Mouse (Mus musculus) R1 (cell line): ENCODE measurements around the gene Zfp692.
"Not testable (repeated sequence)": the region's sequence is repeated elsewhere in the genome, so short reads cannot be mapped to it uniquely, and the experiment has no call there.

Experiments
- DNase-seq: peaks from one replicate; pipeline ENCODE4 v3.0.0-alpha.2; 2018; ENCODE audit warnings: low read depth, low spot score

Zfp692 gene

DNA sequence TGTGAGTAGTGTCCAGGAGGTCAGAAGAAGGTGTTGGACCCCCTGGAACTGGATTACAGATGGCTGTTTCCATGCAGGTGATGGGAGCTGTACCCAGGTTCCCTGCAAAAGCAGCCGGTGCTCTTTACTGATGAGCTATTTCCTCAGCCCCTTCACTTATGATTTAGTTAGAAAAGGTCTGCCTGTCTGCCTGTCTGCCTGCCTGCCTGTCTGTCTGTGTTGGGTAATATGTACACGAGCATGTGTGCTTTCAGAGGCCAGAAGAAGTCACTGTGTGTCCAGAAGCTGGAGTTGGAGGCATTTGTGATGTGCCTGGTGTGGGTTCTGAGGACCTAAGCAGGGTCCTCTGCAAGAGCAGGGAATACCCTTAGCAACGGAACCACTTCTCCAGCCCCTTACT lies 46.8 kb downstream of the Zfp692 start:
- no peak for DNase-seq

DNA sequence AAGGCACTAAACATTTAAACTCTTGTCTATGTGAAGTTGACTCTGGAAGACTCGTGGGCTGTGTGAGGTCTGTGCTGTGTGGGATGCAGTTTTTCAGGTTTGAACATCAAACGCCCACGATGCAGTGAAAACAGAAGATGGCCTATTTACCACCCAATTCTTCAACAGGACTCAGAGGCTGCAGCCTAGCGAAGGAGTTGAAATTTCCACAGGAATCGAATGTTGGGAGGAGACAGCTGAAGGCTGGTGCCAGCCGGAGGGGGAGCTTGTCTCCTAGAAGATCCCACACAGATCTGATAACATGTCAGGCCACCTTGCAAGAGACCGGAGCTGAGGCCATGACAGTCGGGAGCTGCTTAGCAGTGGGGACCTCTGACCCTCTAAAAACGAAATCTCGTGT lies 47.6 kb downstream of the Zfp692 start:
- DNase-seq, result no peak

DNA sequence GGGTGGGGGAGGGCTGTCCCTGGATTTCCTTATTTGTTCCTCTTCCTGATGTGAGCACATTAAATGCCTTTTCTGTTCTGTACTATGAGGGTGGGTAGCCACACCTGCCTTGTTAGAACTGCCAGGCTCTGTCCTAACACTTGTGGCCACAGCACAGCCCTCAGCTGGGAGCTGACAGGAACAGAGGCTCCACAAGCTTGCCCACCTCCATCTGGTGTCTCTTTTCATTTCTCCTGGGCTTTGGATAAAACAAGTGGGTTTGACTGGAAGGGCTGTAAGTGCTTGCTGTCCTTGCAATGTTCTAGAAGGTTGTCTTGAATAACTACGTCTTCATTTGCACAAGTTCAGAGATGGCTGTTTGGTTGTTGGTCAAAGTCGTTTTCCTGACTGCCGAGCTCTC lies 48.1 kb downstream of the Zfp692 start:
- DNase-seq, result no peak

DNA sequence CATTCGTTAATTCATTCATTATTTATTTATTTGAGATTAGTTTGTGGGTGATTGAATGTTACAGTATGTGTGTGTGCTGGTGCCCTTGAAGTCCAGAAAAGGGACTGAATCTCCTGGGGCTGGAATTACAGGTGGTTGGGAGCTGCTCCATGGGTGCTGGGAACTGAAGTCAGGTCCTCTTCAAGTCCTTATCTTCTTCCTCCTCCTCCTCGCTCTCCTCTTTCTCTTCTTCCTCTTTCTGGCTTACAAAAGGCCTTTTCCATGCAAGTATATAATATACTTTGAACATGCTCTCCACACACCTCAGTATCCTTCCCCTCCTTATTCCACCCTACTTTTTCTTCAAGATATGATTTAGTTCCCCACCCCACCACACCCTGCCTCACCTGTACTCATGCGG lies 50.2 kb downstream of the Zfp692 start:
- DNase-seq, result no peak

DNA sequence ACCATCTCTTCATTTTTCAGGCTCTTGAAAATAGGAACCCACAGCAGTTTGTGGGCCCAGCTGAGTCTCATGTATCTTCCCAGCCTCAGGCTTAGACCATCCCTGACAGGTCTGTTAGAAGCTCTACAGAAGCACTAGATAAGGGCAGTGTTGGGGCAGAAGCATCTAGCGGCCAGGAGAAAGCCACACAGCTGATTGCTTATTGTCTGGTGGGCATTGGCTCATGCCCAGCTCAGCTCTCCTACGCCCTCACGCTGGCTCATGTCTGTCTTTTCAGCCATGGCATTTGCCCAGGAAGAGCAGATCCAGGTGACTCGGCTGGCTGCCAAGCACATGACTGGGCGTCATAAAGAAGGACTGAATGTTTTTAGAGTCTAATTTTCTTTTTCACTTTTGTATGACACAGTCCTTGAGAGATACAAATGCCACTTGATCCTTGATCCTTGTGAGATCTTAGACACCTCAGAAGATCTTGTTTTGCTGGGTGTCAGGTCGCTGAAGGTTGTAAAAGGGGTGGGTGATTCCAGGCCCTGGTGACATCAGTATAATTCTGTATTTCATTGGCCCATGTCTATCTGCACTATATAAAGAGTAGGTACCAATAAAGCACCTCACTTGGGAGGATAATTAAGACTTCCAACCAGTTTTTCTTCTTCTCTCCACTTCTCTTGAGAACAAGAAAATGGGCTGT lies 51.1 kb downstream of the Zfp692 start:
- no peak for DNase-seq

DNA sequence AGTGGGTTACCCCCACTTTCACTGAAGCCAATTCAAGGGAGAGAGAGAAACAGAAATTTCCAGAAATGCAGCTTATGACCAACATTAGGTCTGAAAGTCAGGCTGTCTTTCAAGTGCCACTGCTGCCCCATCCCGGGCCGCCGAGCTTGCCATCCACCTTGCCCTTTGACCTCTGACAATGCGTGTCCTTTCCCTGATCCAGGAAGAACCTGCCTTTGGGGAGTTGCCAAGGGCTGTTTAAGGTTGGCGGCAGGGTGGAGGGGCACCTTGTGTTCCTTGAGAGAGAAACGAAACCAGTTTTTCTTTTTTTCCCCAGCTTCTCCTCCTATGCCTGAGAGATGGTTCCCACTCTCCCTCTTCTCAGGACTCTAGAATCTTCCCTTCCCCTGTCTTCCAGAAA lies 55.7 kb downstream of the Zfp692 start:
- not testable (repeated sequence) for DNase-seq
